Mouse (Mus musculus): ENCODE data around the gene Gm9958. TPM values are rescaled to one million over a fixed set of nuclear protein-coding genes. Genes with fewer than 3 reads are reported as not detected.

Gm9958 gene
- polyA plus RNA-seq, 1 experiment = 0.28 TPM

DNA sequence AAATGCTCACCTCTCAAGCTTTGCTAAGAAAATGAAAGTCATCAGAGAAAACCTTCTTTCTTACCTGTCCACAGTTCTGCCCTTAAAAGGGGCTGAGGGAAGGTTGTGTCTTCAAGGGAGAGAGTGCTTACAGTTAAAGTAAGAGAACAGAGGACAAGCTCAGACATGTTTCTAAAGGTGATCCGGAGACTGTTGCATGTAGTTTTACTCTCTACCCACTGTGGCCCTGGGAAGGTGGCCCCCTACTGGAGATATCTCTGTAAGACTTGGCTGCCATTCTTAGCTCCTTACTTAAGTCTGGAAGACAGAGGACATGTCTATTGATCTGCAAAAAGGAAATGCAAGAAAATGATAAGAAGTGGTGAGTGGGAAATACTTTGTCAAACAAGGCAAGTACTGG lies 16.1 kb downstream of the Gm9958 start:
- TF ChIP-seq MAX (IDR thresholded peaks at IDR 0.05) (no peak), CTCF (IDR thresholded peaks at IDR 0.05; ENCODE audit: control insufficient read depth, insufficient read depth, insufficient read length) (no peak), CEBPB (IDR thresholded peaks at IDR 0.05; ENCODE audit: low read depth) (no peak), MYOD1 (IDR thresholded peaks at IDR 0.05; ENCODE audit: control insufficient read depth, insufficient read length, low read depth) (no peak), FOSL1 (IDR thresholded peaks at IDR 0.05; ENCODE audit: insufficient read depth, low read length, poor library complexity, severe bottlenecking) (no peak), MYOG (IDR thresholded peaks at IDR 0.05; ENCODE audit: control insufficient read depth, extremely low read depth, insufficient read length) (no peak), USF1 (IDR thresholded peaks at IDR 0.05; ENCODE audit: low read depth) (no peak)
- Histone ChIP-seq H3K79me2 (ENCODE audit: control insufficient read depth, insufficient read depth) (no peaks in the 10 kb centered on the region), H3K4me3 (ENCODE audit: insufficient read depth, poor library complexity, severe bottlenecking) (no peak overlapping the region), H3K27me3 (ENCODE audit: control insufficient read depth, insufficient read depth, insufficient read length) (peaks cover 4% of the 10 kb centered on the region), H3K36me3 (ENCODE audit: control insufficient read depth, insufficient read depth) (no peaks in the 10 kb centered on the region), H3K79me3 (ENCODE audit: low read depth) (no peaks in the 10 kb centered on the region), H3ac (ENCODE audit: control insufficient read depth, insufficient read length, low read depth) (no peak overlapping the region)

DNA sequence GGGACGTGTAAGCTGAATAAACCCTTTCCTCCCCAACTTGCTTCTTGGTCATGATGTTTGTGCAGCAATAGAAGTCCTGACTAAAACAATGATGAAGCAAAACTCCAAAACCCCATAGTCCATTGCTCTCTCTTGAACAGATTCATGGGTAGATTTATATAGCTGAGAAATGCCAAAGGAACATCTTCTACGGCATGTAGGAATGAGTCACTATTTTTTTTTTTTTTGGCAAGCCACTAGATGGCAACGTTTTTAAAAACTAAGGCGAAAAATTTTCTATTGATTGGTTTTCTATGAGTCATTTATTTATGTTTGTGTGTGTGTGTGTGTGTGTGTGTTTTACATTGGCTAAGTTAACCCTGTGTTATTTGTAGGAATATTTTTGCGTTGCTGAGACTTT lies 26.8 kb downstream of the Gm9958 start:
- no peaks in the 10 kb centered on the region for H3K79me3 ChIP-seq (ENCODE audit: low read depth)
- H3K27me3 ChIP-seq (ENCODE audit: control insufficient read depth, insufficient read depth, insufficient read length) = peaks cover 7% of the 10 kb centered on the region
- TF ChIP-seq MYOD1 (IDR thresholded peaks at IDR 0.05; ENCODE audit: control insufficient read depth, insufficient read length, low read depth) (no peak), CEBPB (IDR thresholded peaks at IDR 0.05; ENCODE audit: low read depth) (no peak), MAX (IDR thresholded peaks at IDR 0.05) (no peak), FOSL1 (IDR thresholded peaks at IDR 0.05; ENCODE audit: insufficient read depth, low read length, poor library complexity, severe bottlenecking) (no peak), CTCF (IDR thresholded peaks at IDR 0.05; ENCODE audit: control insufficient read depth, insufficient read depth, insufficient read length) (no peak), USF1 (IDR thresholded peaks at IDR 0.05; ENCODE audit: low read depth) (no peak), MYOG (IDR thresholded peaks at IDR 0.05; ENCODE audit: control insufficient read depth, extremely low read depth, insufficient read length) (no peak)
- H3K79me2 ChIP-seq (ENCODE audit: control insufficient read depth, insufficient read depth) = no peaks in the 10 kb centered on the region
- H3ac ChIP-seq (ENCODE audit: control insufficient read depth, insufficient read length, low read depth) = no peak overlapping the region
- H3K36me3 ChIP-seq (ENCODE audit: control insufficient read depth, insufficient read depth) = no peaks in the 10 kb centered on the region
- no peak overlapping the region for H3K4me3 ChIP-seq (ENCODE audit: insufficient read depth, poor library complexity, severe bottlenecking)

DNA sequence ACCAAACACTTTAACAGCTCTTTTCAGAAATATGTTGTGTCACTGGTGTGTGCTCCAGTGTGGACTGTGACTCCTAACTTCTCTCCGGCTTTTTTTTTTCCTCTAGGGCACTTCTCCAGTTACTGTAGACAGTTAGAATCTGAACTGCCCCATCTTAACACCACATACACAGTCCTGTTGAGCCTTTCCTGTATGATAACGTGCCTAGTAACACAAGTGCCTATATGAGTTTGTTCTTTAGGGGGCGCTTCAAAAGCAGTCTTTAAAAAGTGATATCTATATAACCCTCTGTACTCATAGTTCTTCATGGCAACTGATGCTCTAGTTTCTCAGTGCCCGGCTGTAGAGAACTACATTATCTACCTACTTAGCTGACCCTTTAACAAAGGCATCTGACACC lies 27.3 kb downstream of the Gm9958 start:
- no peaks in the 10 kb centered on the region for H3K79me3 ChIP-seq (ENCODE audit: low read depth)
- H3ac ChIP-seq (ENCODE audit: control insufficient read depth, insufficient read length, low read depth) = no peak overlapping the region
- H3K4me3 ChIP-seq (ENCODE audit: insufficient read depth, poor library complexity, severe bottlenecking) = no peak overlapping the region
- TF ChIP-seq CTCF (IDR thresholded peaks at IDR 0.05; ENCODE audit: control insufficient read depth, insufficient read depth, insufficient read length) = no peak
- no peak for TF ChIP-seq MYOD1 (IDR thresholded peaks at IDR 0.05; ENCODE audit: control insufficient read depth, insufficient read length, low read depth)
- no peak for TF ChIP-seq FOSL1 (IDR thresholded peaks at IDR 0.05; ENCODE audit: insufficient read depth, low read length, poor library complexity, severe bottlenecking)
- no peak for TF ChIP-seq MAX (IDR thresholded peaks at IDR 0.05)
- TF ChIP-seq CEBPB (IDR thresholded peaks at IDR 0.05; ENCODE audit: low read depth) = no peak
- TF ChIP-seq MYOG (IDR thresholded peaks at IDR 0.05; ENCODE audit: control insufficient read depth, extremely low read depth, insufficient read length) = no peak
- no peak for TF ChIP-seq USF1 (IDR thresholded peaks at IDR 0.05; ENCODE audit: low read depth)
- H3K79me2 ChIP-seq (ENCODE audit: control insufficient read depth, insufficient read depth) = no peaks in the 10 kb centered on the region
- peaks cover 7% of the 10 kb centered on the region for H3K27me3 ChIP-seq (ENCODE audit: control insufficient read depth, insufficient read depth, insufficient read length)
- H3K36me3 ChIP-seq (ENCODE audit: control insufficient read depth, insufficient read depth) = no peaks in the 10 kb centered on the region

DNA sequence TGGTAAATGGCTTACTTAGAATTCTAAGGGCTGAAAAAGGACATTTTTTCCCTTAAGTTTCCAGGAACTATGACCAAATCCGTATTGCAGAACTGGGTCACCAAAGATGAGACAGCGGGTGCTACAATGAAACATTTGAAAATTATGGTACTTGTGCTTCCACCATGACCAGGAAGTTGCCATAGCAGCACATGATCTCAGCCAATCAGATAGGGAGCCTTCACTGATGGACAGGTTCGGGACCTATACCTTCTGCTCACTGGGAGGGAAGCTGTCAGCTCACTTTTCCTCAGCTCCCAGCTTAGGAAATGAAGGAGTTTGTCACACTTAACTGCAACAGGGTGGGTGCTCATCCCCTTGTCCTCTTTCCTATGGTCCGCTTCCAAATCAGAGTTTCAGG lies 29.8 kb downstream of the Gm9958 start:
- H3K79me3 ChIP-seq (ENCODE audit: low read depth) = no peaks in the 10 kb centered on the region
- H3ac ChIP-seq (ENCODE audit: control insufficient read depth, insufficient read length, low read depth) = no peak overlapping the region
- H3K4me3 ChIP-seq (ENCODE audit: insufficient read depth, poor library complexity, severe bottlenecking) = no peak overlapping the region
- no peaks in the 10 kb centered on the region for H3K36me3 ChIP-seq (ENCODE audit: control insufficient read depth, insufficient read depth)
- H3K27me3 ChIP-seq (ENCODE audit: control insufficient read depth, insufficient read depth, insufficient read length) = peaks cover 4% of the 10 kb centered on the region
- no peak for TF ChIP-seq USF1 (IDR thresholded peaks at IDR 0.05; ENCODE audit: low read depth)
- TF ChIP-seq MYOD1 (IDR thresholded peaks at IDR 0.05; ENCODE audit: control insufficient read depth, insufficient read length, low read depth) = no peak
- no peak for TF ChIP-seq CTCF (IDR thresholded peaks at IDR 0.05; ENCODE audit: control insufficient read depth, insufficient read depth, insufficient read length)
- TF ChIP-seq FOSL1 (IDR thresholded peaks at IDR 0.05; ENCODE audit: insufficient read depth, low read length, poor library complexity, severe bottlenecking) = no peak
- no peak for TF ChIP-seq MYOG (IDR thresholded peaks at IDR 0.05; ENCODE audit: control insufficient read depth, extremely low read depth, insufficient read length)
- TF ChIP-seq MAX (IDR thresholded peaks at IDR 0.05) = no peak
- no peak for TF ChIP-seq CEBPB (IDR thresholded peaks at IDR 0.05; ENCODE audit: low read depth)
- H3K79me2 ChIP-seq (ENCODE audit: control insufficient read depth, insufficient read depth) = no peaks in the 10 kb centered on the region

DNA sequence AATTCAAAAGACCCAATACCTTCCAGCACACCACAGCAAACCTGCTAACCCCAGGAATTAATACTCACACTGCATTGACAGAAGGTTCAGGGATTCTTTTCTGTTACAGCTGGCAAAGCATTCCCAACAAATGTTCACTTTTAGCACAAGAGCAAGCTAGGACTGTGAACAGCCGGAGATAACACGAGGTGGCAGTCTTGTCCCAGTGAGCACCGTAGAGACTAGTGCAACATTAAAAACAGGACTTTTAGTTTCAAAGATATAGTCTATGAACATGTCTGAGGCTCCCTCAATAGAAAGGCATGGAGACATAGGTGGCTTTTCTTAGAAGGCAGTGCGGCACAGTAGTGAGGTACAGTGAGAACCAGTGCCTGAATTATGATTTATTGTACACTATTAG lies 38.2 kb downstream of the Gm9958 start:
- Histone ChIP-seq H3K27me3 (ENCODE audit: control insufficient read depth, insufficient read depth, insufficient read length) (no peaks in the 10 kb centered on the region), H3ac (ENCODE audit: control insufficient read depth, insufficient read length, low read depth) (no peak overlapping the region), H3K4me3 (ENCODE audit: insufficient read depth, poor library complexity, severe bottlenecking) (no peak overlapping the region), H3K79me3 (ENCODE audit: low read depth) (no peaks in the 10 kb centered on the region), H3K36me3 (ENCODE audit: control insufficient read depth, insufficient read depth) (no peaks in the 10 kb centered on the region), H3K79me2 (ENCODE audit: control insufficient read depth, insufficient read depth) (no peaks in the 10 kb centered on the region)
- TF ChIP-seq CEBPB (IDR thresholded peaks at IDR 0.05; ENCODE audit: low read depth) = no peak
- no peak for TF ChIP-seq USF1 (IDR thresholded peaks at IDR 0.05; ENCODE audit: low read depth)
- no peak for TF ChIP-seq MYOG (IDR thresholded peaks at IDR 0.05; ENCODE audit: control insufficient read depth, extremely low read depth, insufficient read length)
- TF ChIP-seq MYOD1 (IDR thresholded peaks at IDR 0.05; ENCODE audit: control insufficient read depth, insufficient read length, low read depth) = no peak
- TF ChIP-seq MAX (IDR thresholded peaks at IDR 0.05) = no peak
- no peak for TF ChIP-seq FOSL1 (IDR thresholded peaks at IDR 0.05; ENCODE audit: insufficient read depth, low read length, poor library complexity, severe bottlenecking)
- TF ChIP-seq CTCF (IDR thresholded peaks at IDR 0.05; ENCODE audit: control insufficient read depth, insufficient read depth, insufficient read length) = no peak

Data from C2C12 (cell line).